Mouse (Mus musculus) cerebellum, adult 11-12 months (tissue): ENCODE data around the gene Dpf1.

Experiments used
- DNase-seq: peaks from one replicate; pipeline ENCODE4 v3.0.0; 2022

Dpf1 gene

GRCm38 (mm10) chr7:29288942-29289638 lies 14.7 kb upstream of the Dpf1 start, which contains the start of gene Ppp1r14a:
TSS of gene Ppp1r14a (plus strand) at chr7:29289308.
- peak; percentile 68 for DNase-seq

- peak; percentile 35 for DNase-seq
Measured at GRCm38 (mm10) chr7:29289856-29290255, 13.9 kb upstream of the Dpf1 start.

- peak; percentile 66 for DNase-seq
Measured at GRCm38 (mm10) chr7:29290691-29291485, 12.9 kb upstream of the Dpf1 start.

- DNase-seq, result peak; percentile 83
Measured at GRCm38 (mm10) chr7:29291616-29292457, 11.9 kb upstream of the Dpf1 start.

- no peak for DNase-seq
Measured at GRCm38 (mm10) chr7:29292458-29293098, 11.2 kb upstream of the Dpf1 start.

- peak; percentile 54 for DNase-seq
Measured at GRCm38 (mm10) chr7:29293131-29294065, 10.4 kb upstream of the Dpf1 start.

- DNase-seq, result no peak
Measured at GRCm38 (mm10) chr7:29294111-29294761, 9.5 kb upstream of the Dpf1 start.

- DNase-seq, result peak; percentile 42
Measured at GRCm38 (mm10) chr7:29295861-29296647, 7.7 kb upstream of the Dpf1 start.

GRCm38 (mm10) chr7:29296998-29297397 lies 6.8 kb upstream of the Dpf1 start:
- peak; percentile 73 for DNase-seq

- peak; percentile 71 for DNase-seq
Measured at GRCm38 (mm10) chr7:29301127-29301566, 2.6 kb upstream of the Dpf1 start.

- DNase-seq, result peak; percentile 54
Measured at GRCm38 (mm10) chr7:29302641-29303040, 1.1 kb upstream of the Dpf1 start.

- DNase-seq, result peak; percentile 76
Measured at GRCm38 (mm10) chr7:29304463-29305262, 912 bp downstream of the Dpf1 start.

- peak; percentile 71 for DNase-seq
Measured at GRCm38 (mm10) chr7:29305263-29305988, 1.7 kb downstream of the Dpf1 start.

- DNase-seq, result no peak
Measured at GRCm38 (mm10) chr7:29306108-29306507, 2.4 kb downstream of the Dpf1 start.

GRCm38 (mm10) chr7:29306619-29307018 lies 2.9 kb downstream of the Dpf1 start:
- peak; percentile 52 for DNase-seq

- DNase-seq, result peak; percentile 96
Measured at GRCm38 (mm10) chr7:29307350-29308104, 3.8 kb downstream of the Dpf1 start.

GRCm38 (mm10) chr7:29309221-29309721 lies 5.5 kb downstream of the Dpf1 start:
- DNase-seq, result peak; percentile 73
